Mouse (Mus musculus) hindbrain, embryonic 14.5 days (tissue): ENCODE results near the gene Ccdc169. TPM values are rescaled to one million over a fixed set of nuclear protein-coding genes. Genes with fewer than 3 reads are reported as not detected.
"Not testable (repeated sequence)": the region's sequence is repeated elsewhere in the genome, so short reads cannot be mapped to it uniquely, and the experiment has no call there.

Experiments used
- ATAC-seq: fragments of 200-750 bp; cut with Nextera tagmentation; 2 replicates; pipeline ENCODE4 v1.8.0; 2017; ENCODE audit warnings: moderate number of reproducible peaks, mild to moderate bottlenecking, moderate TSS enrichment, moderate library complexity; ENCODE audit not compliant: low FRiP score
- DNase-seq: peaks from one replicate; pipeline ENCODE4 v3.0.0-alpha.2; 2015; ENCODE audit warnings: low spot score
- H3K27ac ChIP-seq: fragments of 300-500 bp; sonication (generic); 2 replicates; pipeline ENCODE4 v1.5.1; 2014; ENCODE audit warnings: mild to moderate bottlenecking, moderate library complexity
- H3K27me3 ChIP-seq: fragments of 300-500 bp; sonication (generic); 2 replicates; pipeline ENCODE4 v1.6.1; 2014; ENCODE audit warnings: mild to moderate bottlenecking, low read length, mixed read lengths; ENCODE audit not compliant: control insufficient read depth, insufficient read depth
- H3K36me3 ChIP-seq: fragments of 300-500 bp; sonication (generic); replicated peaks from 2 replicates; pipeline ENCODE4 v1.6.1; 2014; ENCODE audit not compliant: control insufficient read depth, insufficient read depth
- H3K4me1 ChIP-seq: fragments of 300-500 bp; sonication (generic); replicated peaks from 2 replicates; pipeline ENCODE4 v1.6.1; 2014; ENCODE audit warnings: antibody characterized with exemption, low read length, mixed read lengths; ENCODE audit not compliant: control insufficient read depth, insufficient read depth
- H3K4me2 ChIP-seq: fragments of 300-500 bp; sonication (generic); replicated peaks from 2 replicates; pipeline ENCODE4 v1.6.1; 2014; ENCODE audit warnings: mild to moderate bottlenecking, moderate library complexity
- H3K4me3 ChIP-seq: fragments of 300-500 bp; sonication (generic); replicated peaks from 2 replicates; pipeline ENCODE4 v1.5.1; 2014; ENCODE audit warnings: mild to moderate bottlenecking, low read length
- H3K9ac ChIP-seq: fragments of 300-500 bp; sonication (generic); 2 replicates; pipeline ENCODE4 v1.6.1; 2014
- H3K9me3 ChIP-seq: fragments of 300-500 bp; sonication (generic); 2 replicates; pipeline ENCODE4 v1.6.1; 2016; ENCODE audit warnings: low read length; ENCODE audit not compliant: control insufficient read depth
- WGBS: fragments of 180-500 bp; shearing (Covaris S2); extraction: QIAGEN DNeasy Blood & Tissue Kit; methylation state at CpG from one replicate; pipeline ENCODE4 v1.1.7; 2014; 5-methylcytosine and 5-hydroxymethylcytosine counted together
- microRNA-seq: library from miRNA; unstranded; fragments of <30 nt; microRNA quantifications from one replicate; pipeline ENCODE4, GENCODE M21; 2016
- polyA plus RNA-seq: library from polyadenylated mRNA; unstranded; fragments of >200 nt; fragmentation: Nextera tagmentation; extraction: Ambion mirVana; gene quantifications from 2 replicates; pipeline ENCODE4 v1.2.1, GENCODE M21; 2014

Gene Ccdc169
- polyA plus RNA-seq, 1 experiment from 2014 or later: not detected

DNA sequence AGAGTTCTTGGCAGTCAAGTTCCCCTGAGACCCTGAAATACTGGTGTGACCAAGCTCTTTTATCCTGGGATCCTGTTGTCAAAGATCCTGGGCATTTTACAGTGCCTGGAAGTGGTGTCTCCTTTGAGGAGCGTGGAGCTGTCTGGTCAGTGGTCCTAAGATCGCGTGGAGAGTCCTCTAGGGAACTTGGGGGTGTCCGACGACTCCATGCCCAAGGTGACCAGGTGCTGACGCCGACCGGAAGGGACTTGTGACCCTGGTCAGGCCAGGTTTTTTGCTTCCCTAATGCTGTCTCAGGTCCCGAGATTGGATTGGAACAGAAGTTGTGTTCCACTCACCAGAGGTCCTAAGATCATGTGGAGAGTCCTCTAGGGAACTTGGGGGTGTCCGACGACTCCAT is 66.5 kb downstream of the Ccdc169 start:
- WGBS: 94% methylated on average over 11 of the region's 11 CpGs
- not testable (repeated sequence) for ATAC-seq, H3K4me2 ChIP-seq, H3K27me3 ChIP-seq, H3K27ac ChIP-seq, H3K4me1 ChIP-seq, H3K36me3 ChIP-seq, H3K9ac ChIP-seq, H3K9me3 ChIP-seq, H3K4me3 ChIP-seq, DNase-seq

DNA sequence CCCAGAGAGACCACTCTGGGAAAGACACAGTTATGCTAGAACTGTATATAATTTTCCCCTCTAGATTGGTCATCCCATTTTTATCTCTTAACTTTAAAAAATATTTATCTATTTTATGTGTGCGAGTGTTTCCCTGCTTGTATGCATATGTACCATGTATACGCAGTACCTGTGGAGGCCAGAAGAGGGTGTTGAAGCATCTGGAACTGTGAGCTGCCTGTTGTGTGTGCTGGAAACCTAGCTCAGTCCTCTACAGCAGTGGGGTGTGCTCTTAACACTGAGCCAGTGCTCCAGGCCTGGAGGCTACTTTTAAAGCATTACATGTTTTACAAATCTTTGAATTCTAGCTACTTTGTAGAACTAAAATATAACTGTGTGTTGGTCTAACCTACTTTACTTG is 69.3 kb downstream of the Ccdc169 start:
- Histone ChIP-seq H3K4me1 (no peaks in the 10 kb centered on the region), H3K36me3 (no peaks in the 10 kb centered on the region), H3K9ac (no peak overlapping the region), H3K27ac (no peak overlapping the region), H3K4me3 (no peak overlapping the region), H3K27me3 (no peaks in the 10 kb centered on the region), H3K4me2 (no peak overlapping the region), H3K9me3 (no peaks in the 10 kb centered on the region)
- WGBS: 99% methylated on average over 2 of the region's 2 CpGs
- ATAC-seq (no peak), DNase-seq (no peak)

DNA sequence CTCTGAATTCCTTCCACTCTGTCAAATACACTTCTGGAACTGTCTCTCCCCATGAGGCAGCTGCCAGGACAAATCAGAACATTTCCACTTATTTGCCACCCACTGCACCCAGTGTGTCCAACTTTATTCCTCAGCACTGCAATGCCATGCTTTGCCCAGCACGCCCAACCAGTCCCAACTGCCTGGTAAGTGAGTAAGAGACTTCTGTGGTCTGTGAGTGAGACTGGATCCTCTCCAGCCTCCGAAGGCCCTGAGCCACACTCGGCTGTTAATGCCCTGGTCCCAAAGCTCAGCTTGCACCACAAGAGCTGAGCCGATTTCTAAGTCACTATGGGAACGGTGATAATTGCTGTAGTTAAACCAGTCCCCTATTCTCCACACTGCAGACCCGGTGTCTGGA is 70.5 kb downstream of the Ccdc169 start:
- no peak overlapping the region for H3K27ac ChIP-seq
- no peak overlapping the region for H3K4me2 ChIP-seq
- no peak overlapping the region for H3K4me3 ChIP-seq
- 70% methylated on average over 6 of the region's 6 CpGs for WGBS
- H3K9ac ChIP-seq: no peak overlapping the region
- H3K27me3 ChIP-seq: no peaks in the 10 kb centered on the region
- H3K9me3 ChIP-seq: no peaks in the 10 kb centered on the region
- no peaks in the 10 kb centered on the region for H3K4me1 ChIP-seq
- DNase-seq: no peak
- no peak for ATAC-seq
- H3K36me3 ChIP-seq: no peaks in the 10 kb centered on the region

GRCm38 (mm10) chr3:55212254-55212653 is 75.1 kb downstream of the Ccdc169 start:
- Histone ChIP-seq H3K27me3 (no peaks in the 10 kb centered on the region), H3K4me2 (no peak overlapping the region), H3K27ac (no peak overlapping the region), H3K36me3 (no peaks in the 10 kb centered on the region), H3K4me3 (no peak overlapping the region), H3K9me3 (no peaks in the 10 kb centered on the region), H3K9ac (no peak overlapping the region), H3K4me1 (peaks cover 4% of the 10 kb centered on the region; the same call in 1 of the 2 replicates)
- 28% methylated on average over 2 of the region's 2 CpGs for WGBS
- ATAC-seq (no peak), DNase-seq (no peak)

DNA sequence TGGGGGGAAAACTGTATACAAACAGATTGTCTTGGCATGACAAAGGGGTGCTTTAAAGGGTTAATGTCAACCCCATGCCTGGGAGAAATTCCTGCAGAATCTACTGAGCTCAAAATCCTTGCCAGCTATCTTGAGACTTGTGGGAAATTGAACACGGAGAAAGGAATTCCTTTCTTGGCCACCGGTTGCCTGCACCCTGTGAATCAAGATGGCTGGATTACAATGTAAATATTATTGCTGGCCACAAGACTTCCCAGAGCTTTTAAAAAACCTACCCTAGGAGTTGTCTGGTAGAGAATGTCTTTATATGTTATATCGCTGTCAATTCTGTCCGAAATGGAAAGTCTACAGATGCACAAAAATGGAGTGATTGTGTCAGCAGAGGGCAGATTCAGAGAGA is 76.6 kb downstream of the Ccdc169 start:
- Histone ChIP-seq H3K4me1 (peaks cover 4% of the 10 kb centered on the region; the same call in 1 of the 2 replicates), H3K4me2 (0 out of 2 replicates have a peak overlapping the region, but pooled peaks have one; percentile 6), H3K4me3 (no peak overlapping the region), H3K27me3 (no peaks in the 10 kb centered on the region), H3K9ac (no peak overlapping the region), H3K9me3 (no peaks in the 10 kb centered on the region), H3K36me3 (no peaks in the 10 kb centered on the region), H3K27ac (0 out of 2 replicates have a peak overlapping the region, but pooled peaks have one; percentile 21)
- DNase-seq (no peak), ATAC-seq (no peak)
- WGBS: 57% methylated on average over 4 of the region's 4 CpGs

GRCm38 (mm10) chr3:55214413-55214812 is 77.3 kb downstream of the Ccdc169 start:
- peak; percentile 31; the same call in 1 of the 2 replicates for ATAC-seq
- H3K27ac ChIP-seq: no peak overlapping the region
- peaks cover 4% of the 10 kb centered on the region; the same call in 1 of the 2 replicates for H3K4me1 ChIP-seq

GRCm38 (mm10) chr3:55222502-55222901 is 85.4 kb downstream of the Ccdc169 start:
- no peak overlapping the region for H3K27ac ChIP-seq
- 94% methylated on average over 2 of the region's 2 CpGs for WGBS
- H3K27me3 ChIP-seq: no peaks in the 10 kb centered on the region
- no peak overlapping the region for H3K9ac ChIP-seq
- no peaks in the 10 kb centered on the region for H3K4me1 ChIP-seq
- no peak for DNase-seq
- no peaks in the 10 kb centered on the region for H3K36me3 ChIP-seq
- no peak overlapping the region for H3K4me2 ChIP-seq
- H3K9me3 ChIP-seq: peaks cover 3% of the 10 kb centered on the region; the same call in 1 of the 2 replicates
- no peak overlapping the region for H3K4me3 ChIP-seq
- ATAC-seq: no peak

More at GRCm38 (mm10) chr3:55214413-55214812, 77.3 kb downstream of the Ccdc169 start:
- Histone ChIP-seq H3K4me3 (no peak overlapping the region), H3K9ac (no peak overlapping the region), H3K9me3 (no peaks in the 10 kb centered on the region), H3K36me3 (no peaks in the 10 kb centered on the region), H3K27me3 (no peaks in the 10 kb centered on the region), H3K4me2 (no peak overlapping the region)
- peak; percentile 55 for DNase-seq
- WGBS: 59% methylated on average over 6 of the region's 6 CpGs

Small RNAs within 50 kb of the gene (microRNA-seq; reads per million reads assigned to microRNA genes)
- gene Gm22029: not detected

Other genes with a start within 250 kb of the Ccdc169 start
- gene Sertm1, start 221.5 kb upstream of the Ccdc169 start, polyA plus RNA-seq: 1.4 and 1.5 TPM in 2 replicates
- gene Ccna1, start 81.8 kb upstream of the Ccdc169 start, polyA plus RNA-seq: 1.5 and 1.7 TPM in 2 replicates
- gene Spg20, start 25.2 kb upstream of the Ccdc169 start, polyA plus RNA-seq: 16.2 and 19.5 TPM in 2 replicates
- 0.13 TPM in 1 of 2 replicates, not detected in the other for gene Sohlh2, start 44.7 kb downstream of the Ccdc169 start, polyA plus RNA-seq
- 256 and 290 TPM in 2 replicates for gene Dclk1, start 105.0 kb downstream of the Ccdc169 start, polyA plus RNA-seq